Mouse (Mus musculus): ENCODE measurements around the gene Dmxl2.

The Dmxl2 gene

DNA sequence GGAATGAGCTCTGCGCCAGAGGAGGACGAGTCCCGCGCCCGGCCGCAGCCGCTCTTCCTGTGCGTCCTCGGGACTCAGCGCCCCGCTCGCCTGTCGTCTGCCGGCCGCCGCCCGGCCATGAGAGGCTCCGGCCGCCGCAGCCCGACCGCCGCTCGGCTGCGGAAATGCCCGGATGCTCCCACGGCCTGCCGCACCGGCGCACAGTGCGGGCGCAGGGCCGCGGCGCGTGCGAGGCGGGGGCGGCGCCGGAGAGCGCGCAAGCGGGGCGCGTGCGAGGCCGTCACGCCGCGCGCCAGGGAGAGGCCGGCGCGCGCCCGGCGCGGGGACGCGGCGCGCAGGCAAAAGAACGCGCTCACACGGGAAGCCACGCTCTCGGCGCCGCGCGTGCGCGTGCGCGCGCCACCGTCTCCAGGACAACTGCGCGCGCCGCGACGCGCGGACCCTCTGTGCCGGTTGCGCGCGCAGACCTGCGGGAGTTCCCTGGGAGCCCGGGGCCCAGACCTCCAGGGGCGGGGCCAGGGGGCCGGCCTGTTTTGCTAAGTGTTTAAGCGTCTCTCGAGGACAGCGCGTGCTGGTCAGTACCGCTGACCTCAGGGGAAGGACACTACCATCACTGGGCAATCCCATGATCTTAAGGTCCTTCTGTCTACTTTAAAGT is at the start of gene Dmxl2:
TSS of gene Dmxl2 (minus strand) at position 174 of the 658 bp plus-strand sequence.
- DNase-seq (ENCODE audit: low read depth), result peak; percentile 23

DNA sequence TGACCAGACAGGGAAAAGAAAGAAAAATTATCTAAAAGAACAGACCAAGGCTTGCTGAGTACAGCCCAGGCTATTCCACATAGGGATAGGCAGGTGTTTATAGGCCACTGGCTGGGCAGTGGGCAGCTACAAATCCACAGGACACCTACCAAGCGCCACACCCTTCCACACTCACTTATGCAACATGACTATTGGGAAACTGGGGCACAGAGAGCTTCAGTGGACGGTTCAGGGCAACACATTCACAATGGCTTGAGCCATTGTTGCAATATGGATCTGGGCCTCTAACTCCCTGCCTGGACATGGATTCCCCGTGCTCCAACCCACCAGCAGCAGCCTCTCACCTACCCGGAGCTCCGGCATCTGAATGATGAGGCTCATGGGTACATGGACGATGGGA is 48.0 kb upstream of the Dmxl2 start:
- no peak for DNase-seq (ENCODE audit: low read depth)

DNA sequence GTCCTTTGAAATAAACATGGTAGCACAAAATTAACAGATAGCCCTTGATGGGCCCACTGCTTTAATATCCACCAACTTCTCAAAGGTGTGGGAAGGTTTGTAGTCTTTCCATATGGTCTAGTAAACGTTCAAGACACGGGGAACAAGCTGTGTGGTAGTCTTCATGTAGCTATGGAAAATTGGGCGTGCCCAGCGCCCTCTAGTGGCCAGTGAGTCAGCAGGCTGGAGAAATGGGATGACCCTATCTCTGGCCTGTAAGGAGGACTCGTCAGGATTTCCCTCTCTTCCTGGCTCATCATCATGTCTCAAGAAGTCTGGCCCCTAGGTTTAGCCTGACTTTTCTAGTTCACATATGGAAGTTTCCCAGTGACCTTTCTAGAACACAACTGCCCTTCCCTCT is 46.1 kb upstream of the Dmxl2 start:
- DNase-seq (ENCODE audit: low read depth), result no peak

DNA sequence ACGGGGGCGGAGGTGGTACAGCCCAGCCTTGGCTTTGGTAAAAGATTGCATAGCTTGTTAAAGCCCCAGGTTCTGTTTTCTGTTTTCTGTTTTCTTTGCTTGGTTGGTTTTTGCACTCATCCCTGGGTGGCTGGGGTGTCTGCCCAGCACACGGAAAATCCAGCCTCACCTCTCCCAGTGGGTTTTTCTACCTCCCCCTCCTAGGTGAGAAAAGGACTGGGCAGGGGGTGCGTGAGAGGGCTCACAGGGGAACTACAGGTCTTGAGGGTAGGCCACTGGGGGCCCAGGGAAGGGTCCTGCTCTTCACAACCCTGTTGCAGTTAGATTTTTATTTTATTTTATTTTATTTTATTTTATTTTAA is 43.5 kb upstream of the Dmxl2 start:
- DNase-seq (ENCODE audit: low read depth), result no peak

DNA sequence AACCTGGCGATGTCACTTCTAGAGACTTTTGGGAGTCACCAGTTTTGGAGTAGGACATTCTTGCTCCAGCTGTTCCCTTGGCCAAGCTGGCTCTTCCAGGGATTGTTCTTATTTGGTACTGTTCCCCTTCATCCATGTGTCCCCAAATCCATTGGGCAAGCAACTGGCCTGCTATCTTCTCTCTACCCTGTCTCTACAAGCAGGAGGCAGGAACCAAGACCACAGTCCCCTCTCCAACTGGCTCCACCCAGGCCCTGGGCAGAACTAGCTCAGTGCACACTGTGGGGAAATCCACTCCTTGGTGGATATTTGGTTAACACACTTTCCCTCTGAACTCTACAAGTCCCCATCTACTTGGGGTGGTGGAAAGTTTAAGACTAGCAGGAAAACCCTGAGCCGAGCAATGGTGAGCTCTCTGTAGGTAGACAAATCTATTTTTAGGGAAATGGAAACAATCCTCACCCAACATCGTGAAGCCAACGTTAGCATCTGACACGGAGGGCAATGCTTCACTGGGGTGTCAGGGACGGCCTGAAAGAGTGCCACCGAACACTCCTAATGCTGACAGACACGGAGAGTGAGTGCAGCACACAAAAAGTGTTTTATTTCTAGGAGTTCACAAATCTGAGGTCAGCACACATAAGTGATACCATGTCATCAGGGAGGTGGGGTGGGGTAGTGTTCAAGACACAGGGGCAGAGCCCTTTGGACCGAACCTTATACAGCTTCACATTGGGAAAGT is 43.0 kb upstream of the Dmxl2 start:
- DNase-seq (ENCODE audit: low read depth), result no peak

DNA sequence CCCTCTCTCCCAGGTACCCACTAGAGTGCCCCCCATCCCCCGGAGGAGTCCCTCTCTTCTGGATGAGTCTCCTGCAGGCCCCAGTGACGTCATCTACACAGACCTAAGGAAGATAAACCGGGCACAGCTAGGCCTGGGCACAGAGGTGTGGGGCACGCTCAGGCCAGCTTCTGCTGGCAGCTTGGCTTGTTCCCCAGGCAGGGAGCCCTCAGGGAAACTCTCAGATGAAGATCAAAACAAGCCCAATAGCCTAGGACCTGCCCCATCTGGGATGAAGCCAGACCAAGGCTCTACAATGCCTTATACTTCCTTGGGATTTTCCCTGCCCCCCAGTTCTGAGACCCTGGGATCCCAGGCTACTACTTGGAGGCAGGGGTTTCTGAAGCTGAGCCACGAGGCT is 39.4 kb upstream of the Dmxl2 start:
- no peak for DNase-seq (ENCODE audit: low read depth)

DNA sequence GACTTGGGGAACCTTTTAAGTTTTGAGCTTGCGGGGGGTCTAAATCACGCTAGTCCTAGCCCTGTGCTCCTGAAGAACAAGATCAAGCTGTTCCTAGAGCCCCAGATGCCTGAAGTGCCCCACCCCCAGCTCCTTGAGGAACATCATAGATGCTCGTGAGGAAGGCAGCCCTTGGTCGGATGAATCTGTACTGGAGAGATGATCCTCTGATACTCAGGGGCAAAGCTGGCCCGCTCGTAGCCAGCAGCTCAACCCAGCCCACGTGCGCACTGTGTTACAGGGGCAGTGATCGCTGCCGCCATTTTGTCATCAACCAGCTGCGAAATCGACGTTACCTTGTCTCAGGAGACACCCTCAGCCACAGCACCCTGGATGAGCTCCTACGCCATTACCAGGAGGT is 37.3 kb upstream of the Dmxl2 start, which contains the start of gene Sh2d7:
TSS of gene Sh2d7 (plus strand) at position 301 of the 400 bp plus-strand sequence.
- no peak for DNase-seq (ENCODE audit: low read depth)

DNA sequence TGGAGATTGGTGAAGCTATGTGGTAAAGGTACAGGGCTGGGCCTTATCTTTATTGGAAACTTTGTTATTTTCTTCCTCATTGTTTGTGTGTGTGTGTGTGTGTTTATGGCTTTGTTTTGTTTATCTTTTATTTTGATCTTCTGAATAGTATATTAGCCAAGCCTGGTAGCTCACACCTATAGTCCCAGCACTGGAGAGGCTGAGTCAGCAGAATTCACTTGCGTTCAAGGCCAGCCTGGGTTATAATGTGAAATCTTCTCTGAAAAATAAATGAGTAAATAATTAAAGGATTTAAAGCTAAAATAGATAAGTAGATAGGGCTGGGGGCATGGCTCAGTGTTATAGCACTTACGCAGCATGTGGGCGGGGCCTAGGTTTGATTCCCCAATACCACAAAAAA is 36.8 kb upstream of the Dmxl2 start:
- DNase-seq (ENCODE audit: low read depth), result no peak

DNA sequence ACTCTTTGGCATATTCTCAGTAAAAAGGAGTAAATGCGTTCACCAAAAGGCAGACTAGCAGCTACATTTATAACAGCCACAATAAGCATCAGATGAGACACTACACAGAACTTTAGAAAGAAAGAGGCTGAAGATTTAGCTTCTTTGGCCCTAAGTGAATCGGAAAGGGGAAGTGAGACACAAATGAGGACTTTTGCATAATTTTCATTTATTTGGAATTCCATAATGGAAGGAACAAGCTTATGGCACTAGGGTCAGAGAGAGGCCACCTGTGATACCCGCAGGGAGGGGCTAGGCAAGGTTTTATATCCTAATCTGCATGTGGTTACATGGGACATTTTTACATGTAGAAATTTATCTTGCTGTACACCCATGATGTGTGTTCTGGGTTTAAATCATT is 36.1 kb upstream of the Dmxl2 start:
- no peak for DNase-seq (ENCODE audit: low read depth)

DNA sequence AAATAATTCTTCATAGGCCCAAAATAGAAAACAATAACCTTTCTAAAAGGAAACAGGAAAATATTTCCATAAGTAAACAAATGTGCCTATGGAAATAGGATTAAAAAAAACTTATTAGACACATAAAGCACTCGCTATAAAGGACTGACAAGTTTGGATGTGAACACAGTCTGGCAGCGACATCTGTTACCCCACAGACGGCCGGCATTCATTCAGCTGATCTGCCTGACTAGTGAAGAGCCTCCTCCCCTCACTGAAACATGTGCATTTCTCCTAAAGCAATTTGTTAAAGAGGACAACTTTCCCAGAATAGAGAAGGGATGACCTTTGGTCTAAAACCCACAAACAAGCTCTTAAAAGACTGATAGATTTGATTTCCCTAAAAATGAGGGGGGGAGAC is 35.6 kb upstream of the Dmxl2 start:
- no peak for DNase-seq (ENCODE audit: low read depth)

DNA sequence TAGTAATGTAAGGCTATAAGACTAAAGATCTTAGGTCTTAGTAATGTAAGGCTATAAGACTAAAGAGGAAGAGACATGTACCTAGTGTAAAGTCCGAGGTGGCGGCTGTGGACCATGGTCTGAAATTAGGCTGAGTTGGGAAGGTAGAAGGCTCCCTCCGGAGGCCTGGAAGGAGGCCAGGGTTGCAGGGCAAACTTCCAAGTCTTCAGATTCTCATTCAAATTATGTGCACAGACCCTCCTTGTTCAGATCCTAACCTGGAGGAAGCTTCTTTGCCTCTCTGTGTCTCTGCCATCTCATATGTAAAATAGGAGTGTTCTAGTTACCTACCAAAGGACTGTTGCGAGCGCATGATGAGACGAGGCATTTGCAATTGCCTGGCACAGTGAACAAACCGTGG is 34.8 kb upstream of the Dmxl2 start:
- DNase-seq (ENCODE audit: low read depth), result no peak

DNA sequence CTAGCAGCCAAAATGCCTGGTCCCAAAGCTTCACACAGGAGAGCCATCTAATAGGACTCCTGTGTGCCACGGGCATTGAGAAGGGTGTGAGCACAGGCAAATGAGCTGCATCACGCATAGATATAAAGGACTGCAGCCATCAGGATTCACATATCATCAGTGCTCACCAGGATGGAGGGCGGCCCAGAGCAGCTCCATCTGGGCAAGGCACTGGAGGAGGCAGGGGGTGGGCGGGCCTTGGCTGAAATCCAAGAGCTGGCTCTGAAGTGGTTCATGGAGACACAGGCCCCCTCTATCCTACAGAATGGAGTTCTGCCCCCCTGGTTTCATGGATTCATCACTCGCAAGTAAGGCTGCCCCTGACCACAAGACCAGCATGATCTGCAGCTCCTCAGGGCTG is 32.5 kb upstream of the Dmxl2 start:
- DNase-seq (ENCODE audit: low read depth), result no peak

DNA sequence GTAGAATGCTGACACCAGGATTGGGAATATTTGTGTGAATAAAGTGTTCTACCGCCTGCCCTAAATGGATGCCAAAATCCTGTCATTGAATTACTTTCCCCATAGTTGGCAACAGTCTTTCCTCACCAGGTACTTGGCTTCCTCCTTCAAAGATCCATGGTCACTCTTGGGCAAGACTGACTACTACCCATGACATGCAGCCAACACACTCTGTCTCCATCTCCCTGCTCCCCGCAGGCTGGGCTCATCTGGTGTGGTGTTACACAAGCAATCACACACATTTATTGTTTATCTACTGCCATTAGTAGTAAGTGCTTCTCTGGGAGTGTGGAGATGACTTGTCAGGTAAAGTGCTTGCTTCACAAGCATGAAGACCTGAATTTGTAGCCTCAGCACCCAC is 31.5 kb upstream of the Dmxl2 start:
- DNase-seq (ENCODE audit: low read depth), result peak; percentile 2

DNA sequence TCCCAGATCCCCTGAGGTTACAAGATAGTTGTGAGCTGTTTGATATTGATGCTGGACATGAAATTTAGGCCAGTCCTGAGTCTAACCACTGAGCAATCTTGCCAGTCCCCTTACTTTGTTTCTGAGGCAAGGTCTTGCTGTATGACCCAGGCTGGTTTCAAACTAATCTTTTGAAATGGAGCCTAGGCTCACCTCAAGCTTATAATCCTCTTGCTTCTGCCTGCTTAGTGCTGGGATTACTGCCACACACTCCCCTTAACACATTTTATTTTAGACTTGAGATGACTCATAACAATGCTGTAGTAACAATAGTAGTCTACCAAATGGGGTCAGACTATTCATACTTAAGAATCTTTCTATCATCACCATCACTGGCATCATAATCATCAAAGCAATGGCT is 30.0 kb upstream of the Dmxl2 start:
- no peak for DNase-seq (ENCODE audit: low read depth)

DNA sequence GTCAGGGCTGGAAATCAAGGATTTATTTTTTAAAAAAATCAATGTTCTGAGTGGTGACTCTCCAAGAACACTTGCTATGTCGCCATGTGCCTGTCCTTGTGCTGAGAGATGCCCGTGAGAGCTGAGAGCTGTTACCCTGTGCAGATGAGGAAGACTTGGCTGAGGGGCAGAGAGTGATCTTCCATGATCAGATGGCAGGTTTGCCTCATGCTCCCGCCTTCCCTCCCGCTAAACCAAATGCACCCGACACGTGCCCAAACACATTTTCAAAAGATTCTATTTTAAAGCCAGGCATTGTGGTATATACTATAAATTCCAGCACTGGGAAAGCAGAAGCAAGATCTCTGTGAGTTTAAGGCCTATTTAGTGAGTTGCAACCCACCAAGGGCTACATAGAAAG is 29.4 kb upstream of the Dmxl2 start:
- DNase-seq (ENCODE audit: low read depth), result no peak

DNA sequence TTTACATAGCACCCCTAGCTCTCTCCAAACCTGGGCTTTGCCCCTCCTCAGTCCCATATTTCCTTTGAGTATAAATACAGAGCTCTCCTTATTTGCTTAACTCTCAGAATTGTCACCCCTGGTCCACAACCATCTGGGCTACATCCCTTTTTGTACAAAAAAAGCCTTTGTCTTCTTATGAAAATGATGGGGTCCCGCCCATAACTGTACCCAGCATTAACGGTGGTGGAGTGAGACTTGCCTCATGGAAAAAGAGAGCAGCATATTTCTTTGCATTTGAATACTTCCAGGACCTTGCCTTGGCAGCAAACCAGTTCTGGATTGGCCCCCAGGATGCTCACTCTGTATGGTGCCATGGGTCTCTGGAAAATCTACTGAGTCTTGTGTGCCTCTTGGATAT is 28.5 kb upstream of the Dmxl2 start:
- no peak for DNase-seq (ENCODE audit: low read depth)

DNA sequence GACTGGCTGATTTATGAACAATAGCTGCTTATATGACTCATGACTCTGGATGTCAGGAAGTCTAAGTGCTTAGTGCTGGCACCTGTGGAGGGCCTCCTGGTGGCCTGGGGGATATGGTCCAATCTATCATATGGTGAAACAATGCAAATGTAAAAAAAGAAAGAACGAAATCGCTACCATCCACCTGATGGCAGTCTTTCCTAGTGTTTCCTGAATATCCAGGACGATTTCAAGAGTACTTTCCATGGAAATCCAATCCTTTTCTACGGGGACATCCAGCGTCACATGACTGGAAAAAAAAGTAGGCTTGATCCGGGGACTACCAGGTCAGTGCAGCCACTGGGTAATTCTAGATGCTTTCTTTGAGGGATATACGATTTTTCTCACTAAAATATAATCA is 26.3 kb upstream of the Dmxl2 start:
- no peak for DNase-seq (ENCODE audit: low read depth)

DNA sequence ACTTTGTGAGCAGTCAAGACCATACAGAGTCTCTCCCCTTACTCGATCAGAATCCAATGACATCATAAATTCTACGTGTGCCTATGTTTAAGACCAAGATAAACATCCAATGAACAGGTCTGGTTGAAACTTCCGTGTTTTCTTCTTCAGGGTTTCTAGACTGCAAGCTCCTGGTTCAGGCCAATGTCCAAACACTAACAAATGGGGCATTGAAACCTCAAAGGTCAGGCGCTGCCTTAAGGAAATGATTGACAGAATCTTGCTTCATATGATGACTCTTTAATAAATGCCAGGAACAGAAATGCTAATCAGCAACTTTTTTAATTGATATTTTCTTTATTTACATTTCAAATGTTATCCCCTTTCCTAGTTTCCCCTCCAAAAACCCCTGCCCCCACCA is 18.9 kb upstream of the Dmxl2 start:
- no peak for DNase-seq (ENCODE audit: low read depth)

DNA sequence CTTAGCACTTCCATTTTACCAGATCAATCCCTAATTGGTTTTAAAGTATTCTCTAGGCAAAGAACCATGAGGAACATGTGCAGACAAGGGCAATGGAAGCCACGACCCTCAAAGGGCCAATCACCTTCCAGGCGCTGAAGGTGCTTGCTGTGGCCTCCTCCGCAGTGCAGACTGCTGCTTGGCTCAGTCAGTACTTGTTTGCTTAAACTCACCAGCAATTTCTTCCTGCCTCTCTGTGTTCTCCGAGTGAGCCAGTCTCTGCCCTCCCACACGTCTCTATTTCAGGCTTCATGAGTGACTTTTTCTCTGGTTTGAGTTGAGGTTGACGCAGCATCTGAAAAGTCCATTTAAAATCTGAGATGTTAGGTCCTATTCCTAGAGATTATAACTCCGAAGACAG is 17.5 kb upstream of the Dmxl2 start:
- DNase-seq (ENCODE audit: low read depth), result no peak

DNA sequence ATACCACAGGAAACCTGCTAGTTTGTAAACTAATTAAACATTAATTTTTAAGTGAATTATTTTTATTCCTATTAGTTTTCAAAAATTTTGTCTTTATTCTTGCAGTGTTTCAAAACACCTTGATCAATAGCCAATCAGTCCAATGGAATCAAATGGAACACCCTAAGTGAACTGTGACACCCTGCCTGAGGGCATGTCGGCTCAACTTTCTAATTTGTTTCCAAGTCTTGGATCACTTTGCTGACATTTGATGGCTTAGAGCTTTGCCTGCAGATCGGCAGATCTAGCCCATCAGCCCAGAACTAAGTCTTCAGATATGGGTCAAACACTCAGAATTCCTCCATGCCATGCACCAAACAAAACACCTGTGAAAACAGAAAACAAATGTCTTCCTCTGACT is 14.6 kb upstream of the Dmxl2 start:
- no peak for DNase-seq (ENCODE audit: low read depth)

DNA sequence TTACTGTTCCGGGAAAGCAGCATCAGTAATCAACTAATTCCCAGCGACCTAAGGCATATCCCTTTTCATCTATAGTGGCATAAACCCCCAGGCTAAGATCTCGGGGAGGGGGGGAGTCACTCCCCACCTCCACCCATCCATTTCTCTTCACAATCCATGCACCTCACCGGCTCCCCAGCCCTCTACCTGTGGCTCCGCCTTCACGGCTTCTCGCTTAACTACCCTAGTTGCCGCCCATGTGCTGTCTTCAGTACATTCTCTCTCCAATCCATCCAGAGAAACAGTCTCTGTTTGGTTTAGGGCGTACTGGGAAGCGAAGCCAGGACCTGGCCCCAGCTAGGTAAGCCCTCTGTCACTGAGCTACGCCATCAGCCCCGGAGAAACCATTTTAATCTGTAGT is 1.4 kb upstream of the Dmxl2 start:
- DNase-seq (ENCODE audit: low read depth), result no peak

DNA sequence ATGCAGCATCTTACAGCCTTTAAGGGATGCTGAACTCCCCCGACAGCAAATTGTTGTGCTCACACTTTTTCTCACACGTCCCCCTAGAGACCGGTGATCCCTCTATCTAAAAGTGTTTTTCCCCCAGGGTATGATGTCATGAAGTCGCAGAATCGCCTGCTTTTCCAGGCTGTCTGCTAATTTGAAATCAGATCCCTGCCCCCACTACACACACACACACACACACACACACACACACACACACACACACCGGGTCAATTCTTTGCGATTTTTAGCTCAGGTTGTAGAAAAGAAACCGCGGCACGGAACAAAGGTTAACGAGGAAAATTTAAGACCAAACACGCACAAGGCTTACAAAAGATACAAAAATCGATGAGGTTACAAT is 677 bp upstream of the Dmxl2 start:
- DNase-seq (ENCODE audit: low read depth), result no peak

DNA sequence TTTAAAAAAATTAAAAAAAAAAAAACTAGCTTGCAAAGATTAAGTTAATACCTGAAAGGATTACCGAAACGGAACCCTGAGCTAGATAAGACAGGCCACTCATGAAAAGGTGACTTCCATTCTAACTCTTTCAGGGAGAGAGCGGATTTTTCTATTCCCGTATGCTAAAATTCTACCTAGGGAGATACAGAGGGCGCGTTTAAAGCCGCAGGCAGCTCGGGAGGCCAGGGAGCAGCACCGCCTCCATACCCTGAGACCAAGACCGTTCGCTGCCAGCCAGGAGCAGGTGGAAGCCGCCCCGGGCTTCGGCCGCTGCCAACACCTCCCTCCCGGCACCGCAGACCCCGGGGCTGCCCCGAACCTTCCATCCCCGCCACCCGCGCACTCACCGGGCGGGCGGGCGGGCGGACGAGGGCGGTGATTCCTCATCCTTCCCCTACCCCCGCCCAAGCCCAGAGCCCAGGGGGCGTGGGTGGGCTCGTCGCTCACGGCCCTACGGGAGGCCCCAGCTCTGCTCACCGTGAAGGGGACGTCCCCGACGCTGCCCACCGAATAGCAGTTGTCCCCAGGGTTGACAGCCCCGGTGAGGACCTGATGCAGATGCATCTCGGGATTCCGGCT is 484 bp downstream of the Dmxl2 start:
- peak; percentile 2 for DNase-seq (ENCODE audit: low read depth)

DNA sequence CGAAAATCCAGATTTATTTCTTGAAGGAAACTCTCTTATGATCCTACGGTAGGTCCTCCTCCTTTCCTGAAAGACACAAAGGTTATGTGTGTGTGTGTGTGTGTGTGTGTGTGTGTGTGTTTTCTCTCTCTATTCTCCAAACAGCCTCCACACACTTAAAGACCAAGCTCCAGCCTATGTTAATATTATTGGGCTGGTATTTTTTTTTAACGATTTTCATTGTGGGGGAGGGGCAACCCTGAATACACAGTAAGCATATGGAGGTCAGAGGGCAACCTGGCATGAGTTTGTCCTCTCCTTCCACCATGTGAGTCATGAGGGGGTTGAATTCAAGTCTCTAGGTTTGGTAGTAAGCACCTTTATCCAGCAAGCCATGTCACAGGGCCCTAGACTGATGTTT is 1.6 kb downstream of the Dmxl2 start:
- DNase-seq (ENCODE audit: low read depth), result no peak
